Mouse (Mus musculus) forebrain, embryonic 15.5 days (tissue): Measurements from ENCODE around the gene Sgms2. TPM values are rescaled to one million over a fixed set of nuclear protein-coding genes. Genes with fewer than 3 reads are reported as not detected.

ENCODE experiments used
- ATAC-seq: fragments of 200-750 bp; cut with Nextera tagmentation; replicated peaks from 2 replicates; pipeline ENCODE4 v1.8.0; 2017; ENCODE audit warnings: mild to moderate bottlenecking, moderate TSS enrichment, moderate library complexity
- H3K27ac ChIP-seq: fragments of 300-500 bp; sonication (generic); replicated peaks from 2 replicates; pipeline ENCODE4 v1.5.1; 2015; ENCODE audit warnings: mild to moderate bottlenecking, inconsistent platforms
- H3K27me3 ChIP-seq: fragments of 300-500 bp; sonication (generic); 2 replicates; pipeline ENCODE4 v1.6.1; 2015; ENCODE audit warnings: inconsistent platforms
- H3K36me3 ChIP-seq: fragments of 300-500 bp; sonication (generic); 2 replicates; pipeline ENCODE4 v1.6.1; 2015; ENCODE audit warnings: mild to moderate bottlenecking, inconsistent platforms
- H3K4me1 ChIP-seq: fragments of 300-500 bp; sonication (generic); 2 replicates; pipeline ENCODE4 v1.6.1; 2015; ENCODE audit warnings: inconsistent platforms
- H3K4me2 ChIP-seq: fragments of 300-500 bp; sonication (generic); replicated peaks from 2 replicates; pipeline ENCODE4 v1.6.1; 2015; ENCODE audit warnings: mild to moderate bottlenecking, inconsistent platforms
- H3K4me3 ChIP-seq: fragments of 300-500 bp; sonication (generic); 2 replicates; pipeline ENCODE4 v1.5.1; 2015; ENCODE audit warnings: mild to moderate bottlenecking, inconsistent platforms
- H3K9ac ChIP-seq: fragments of 300-500 bp; sonication (generic); replicated peaks from 2 replicates; pipeline ENCODE4 v1.6.1; 2015; ENCODE audit warnings: mild to moderate bottlenecking, inconsistent platforms
- H3K9me3 ChIP-seq: fragments of 300-500 bp; sonication (generic); 2 replicates; pipeline ENCODE4 v1.6.1; 2016; ENCODE audit warnings: inconsistent platforms
- WGBS: fragments of 180-500 bp; shearing (Covaris S2); methylation state at CpG from one replicate; pipeline ENCODE4 v1.1.7; 2015; ENCODE audit warnings: mixed read lengths; 5-methylcytosine and 5-hydroxymethylcytosine counted together
- polyA plus RNA-seq: library from polyadenylated mRNA; unstranded; fragments of >200 nt; fragmentation: Nextera tagmentation; extraction: Ambion mirVana; gene quantifications from 2 replicates; pipeline ENCODE4 v1.2.1, GENCODE M21; 2015

The Sgms2 gene
- polyA plus RNA-seq, 1 experiment from 2014 or later, result 1.1 TPM

- Histone ChIP-seq H3K27me3 (no peaks in the 10 kb centered on the region), H3K4me2 (no peak overlapping the region), H3K4me1 (no peaks in the 10 kb centered on the region), H3K9me3 (no peaks in the 10 kb centered on the region), H3K36me3 (no peaks in the 10 kb centered on the region), H3K27ac (no peak overlapping the region), H3K9ac (no peak overlapping the region), H3K4me3 (no peak overlapping the region)
- WGBS, result 49% methylated on average over 10 of the region's 10 CpGs
- ATAC-seq, result no peak
Measured at GRCm38 (mm10) chr3:131501677-131502370, 10.6 kb upstream of the Sgms2 start.

GRCm38 (mm10) chr3:131499651-131500050 is 8.4 kb upstream of the Sgms2 start:
- Histone ChIP-seq H3K4me3 (no peak overlapping the region), H3K4me2 (no peak overlapping the region), H3K9ac (no peak overlapping the region), H3K27me3 (no peaks in the 10 kb centered on the region), H3K36me3 (no peaks in the 10 kb centered on the region), H3K4me1 (no peaks in the 10 kb centered on the region), H3K9me3 (no peaks in the 10 kb centered on the region), H3K27ac (no peak overlapping the region)
- WGBS, result 88% methylated on average over 6 of the region's 6 CpGs
- no peak for ATAC-seq

GRCm38 (mm10) chr3:131496506-131497122 is 5.4 kb upstream of the Sgms2 start:
- Histone ChIP-seq H3K4me2 (no peak overlapping the region), H3K36me3 (no peaks in the 10 kb centered on the region), H3K27me3 (peaks cover under 1% of the 10 kb centered on the region; the same call in 1 of the 2 replicates), H3K9ac (no peak overlapping the region), H3K4me3 (no peak overlapping the region), H3K4me1 (no peaks in the 10 kb centered on the region), H3K27ac (no peak overlapping the region), H3K9me3 (no peaks in the 10 kb centered on the region)
- ATAC-seq, result no peak
- 36% methylated on average over 10 of the region's 10 CpGs for WGBS

GRCm38 (mm10) chr3:131495076-131495475 is 3.9 kb upstream of the Sgms2 start:
- no peaks in the 10 kb centered on the region for H3K9me3 ChIP-seq
- no peak for ATAC-seq
- 81% methylated on average over 1 of the region's 1 CpGs for WGBS
- H3K27me3 ChIP-seq, result peaks cover 9% of the 10 kb centered on the region; the same call in 1 of the 2 replicates
- H3K4me3 ChIP-seq, result no peak overlapping the region
- no peak overlapping the region for H3K4me2 ChIP-seq
- H3K9ac ChIP-seq, result no peak overlapping the region
- no peak overlapping the region for H3K27ac ChIP-seq
- no peaks in the 10 kb centered on the region for H3K36me3 ChIP-seq
- H3K4me1 ChIP-seq, result peaks cover 8% of the 10 kb centered on the region

GRCm38 (mm10) chr3:131493194-131493593 is 2.0 kb upstream of the Sgms2 start:
- Histone ChIP-seq H3K27ac (no peak overlapping the region), H3K27me3 (peaks cover 18% of the 10 kb centered on the region), H3K9ac (no peak overlapping the region), H3K4me3 (no peak overlapping the region), H3K4me2 (no peak overlapping the region), H3K9me3 (no peaks in the 10 kb centered on the region), H3K4me1 (peaks cover 15% of the 10 kb centered on the region), H3K36me3 (no peaks in the 10 kb centered on the region)
- WGBS, result 72% methylated on average over 6 of the region's 6 CpGs
- ATAC-seq, result no peak

- ATAC-seq, result no peak
- 92% methylated on average over 7 of the region's 7 CpGs for WGBS
- Histone ChIP-seq H3K9ac (no peak overlapping the region), H3K4me1 (peaks cover 15% of the 10 kb centered on the region), H3K4me2 (no peak overlapping the region), H3K4me3 (no peak overlapping the region), H3K27ac (no peak overlapping the region), H3K9me3 (no peaks in the 10 kb centered on the region), H3K36me3 (no peaks in the 10 kb centered on the region), H3K27me3 (peaks cover 25% of the 10 kb centered on the region)
Measured at GRCm38 (mm10) chr3:131491980-131492379, 769 bp upstream of the Sgms2 start.

- peak overlapping the region; percentile 76 for H3K9ac ChIP-seq
- WGBS, result under 1% methylated on average over 75 of the region's 78 CpGs
- H3K4me1 ChIP-seq, result peaks cover 15% of the 10 kb centered on the region
- peaks cover 25% of the 10 kb centered on the region for H3K27me3 ChIP-seq
- peak overlapping the region; percentile 82 for H3K4me3 ChIP-seq
- H3K36me3 ChIP-seq, result no peaks in the 10 kb centered on the region
- H3K27ac ChIP-seq, result no peak overlapping the region
- H3K4me2 ChIP-seq, result peak overlapping the region; percentile 99
- no peaks in the 10 kb centered on the region for H3K9me3 ChIP-seq
- peak; percentile 93 for ATAC-seq
Measured at GRCm38 (mm10) chr3:131490143-131490908, 885 bp downstream of the Sgms2 start.

GRCm38 (mm10) chr3:131489657-131490142 is 1.5 kb downstream of the Sgms2 start:
- Histone ChIP-seq H3K4me1 (peaks cover 15% of the 10 kb centered on the region), H3K4me3 (peak overlapping the region; percentile 82), H3K9ac (peak overlapping the region; percentile 76), H3K9me3 (no peaks in the 10 kb centered on the region), H3K4me2 (peak overlapping the region; percentile 99), H3K27ac (no peak overlapping the region), H3K27me3 (peaks cover 25% of the 10 kb centered on the region), H3K36me3 (no peaks in the 10 kb centered on the region)
- ATAC-seq, result peak; percentile 86
- WGBS, result under 1% methylated on average over 33 of the region's 36 CpGs

GRCm38 (mm10) chr3:131488969-131489368 is 2.2 kb downstream of the Sgms2 start:
- no peak overlapping the region for H3K27ac ChIP-seq

GRCm38 (mm10) chr3:131488403-131488802 is 2.8 kb downstream of the Sgms2 start:
- Histone ChIP-seq H3K4me2 (no peak overlapping the region), H3K27me3 (peaks cover 25% of the 10 kb centered on the region), H3K27ac (no peak overlapping the region), H3K36me3 (no peaks in the 10 kb centered on the region), H3K9me3 (no peaks in the 10 kb centered on the region), H3K4me3 (no peak overlapping the region), H3K9ac (no peak overlapping the region), H3K4me1 (peaks cover 15% of the 10 kb centered on the region)
- no peak for ATAC-seq
- 72% methylated on average over 9 of the region's 9 CpGs for WGBS

More at GRCm38 (mm10) chr3:131488969-131489368, 2.2 kb downstream of the Sgms2 start:
- H3K9ac ChIP-seq, result no peak overlapping the region
- no peaks in the 10 kb centered on the region for H3K9me3 ChIP-seq
- peaks cover 15% of the 10 kb centered on the region for H3K4me1 ChIP-seq
- H3K4me3 ChIP-seq, result peak overlapping the region; percentile 82; the same call in 1 of the 2 replicates
- H3K4me2 ChIP-seq, result peak overlapping the region; percentile 99; the same call in 1 of the 2 replicates
- WGBS, result 28% methylated on average over 5 of the region's 5 CpGs
- peaks cover 25% of the 10 kb centered on the region for H3K27me3 ChIP-seq
- no peak for ATAC-seq
- H3K36me3 ChIP-seq, result no peaks in the 10 kb centered on the region

- Histone ChIP-seq H3K4me1 (peaks cover 8% of the 10 kb centered on the region), H3K9ac (no peak overlapping the region), H3K36me3 (no peaks in the 10 kb centered on the region), H3K4me2 (no peak overlapping the region), H3K27ac (no peak overlapping the region), H3K9me3 (no peaks in the 10 kb centered on the region), H3K4me3 (no peak overlapping the region), H3K27me3 (peaks cover 16% of the 10 kb centered on the region)
- ATAC-seq, result no peak
- WGBS, result 37% methylated on average over 5 of the region's 5 CpGs
Measured at GRCm38 (mm10) chr3:131485388-131485787, 5.8 kb downstream of the Sgms2 start.

GRCm38 (mm10) chr3:131483650-131484049 is 7.6 kb downstream of the Sgms2 start:
- Histone ChIP-seq H3K4me2 (no peak overlapping the region), H3K27me3 (peaks cover 10% of the 10 kb centered on the region), H3K4me1 (no peaks in the 10 kb centered on the region), H3K9me3 (no peaks in the 10 kb centered on the region), H3K9ac (no peak overlapping the region), H3K27ac (no peak overlapping the region), H3K4me3 (no peak overlapping the region), H3K36me3 (no peaks in the 10 kb centered on the region)
- ATAC-seq, result no peak
- WGBS, result 49% methylated on average over 7 of the region's 7 CpGs
